Mouse (Mus musculus) cerebellum, adult 2 months (tissue): ENCODE results near the gene Mast4.

Source experiments
- CTCF ChIP-seq: fragments of 200-500 bp; IDR thresholded peaks from 2 replicates; pipeline ENCODE4 v1.5.1; 2011; ENCODE audit warnings: low read depth, mild to moderate bottlenecking, control low read depth, low read length, moderate library complexity, borderline replicate concordance; ENCODE audit not compliant: insufficient read depth
- POLR2A ChIP-seq: fragments of 200-500 bp; IDR thresholded peaks from 2 replicates; pipeline ENCODE4 v1.6.1; 2011; ENCODE audit warnings: low read length, control low read depth, borderline replicate concordance; ENCODE audit not compliant: insufficient read depth

GRCm38 (mm10) chr13:103149415-103149814 lies 184.9 kb downstream of the Mast4 start:
- no peak for TF ChIP-seq POLR2A
- TF ChIP-seq CTCF, result no peak
